Mouse (Mus musculus) embryo, embryonic 10 days (tissue): ENCODE results near the gene Hoxd12.
A peak's percentile ranks its signal among the peaks of the same experiment; 100 is the strongest.

Experiments
- DNase-seq: peaks from one replicate; pipeline ENCODE4 v3.0.0-alpha.2; 2015; ENCODE audit warnings: low spot score

The Hoxd12 gene

GRCm38 (mm10) chr2:74709465-74710419 lies 34.9 kb downstream of the Hoxd12 start:
- DNase-seq: no peak

DNA sequence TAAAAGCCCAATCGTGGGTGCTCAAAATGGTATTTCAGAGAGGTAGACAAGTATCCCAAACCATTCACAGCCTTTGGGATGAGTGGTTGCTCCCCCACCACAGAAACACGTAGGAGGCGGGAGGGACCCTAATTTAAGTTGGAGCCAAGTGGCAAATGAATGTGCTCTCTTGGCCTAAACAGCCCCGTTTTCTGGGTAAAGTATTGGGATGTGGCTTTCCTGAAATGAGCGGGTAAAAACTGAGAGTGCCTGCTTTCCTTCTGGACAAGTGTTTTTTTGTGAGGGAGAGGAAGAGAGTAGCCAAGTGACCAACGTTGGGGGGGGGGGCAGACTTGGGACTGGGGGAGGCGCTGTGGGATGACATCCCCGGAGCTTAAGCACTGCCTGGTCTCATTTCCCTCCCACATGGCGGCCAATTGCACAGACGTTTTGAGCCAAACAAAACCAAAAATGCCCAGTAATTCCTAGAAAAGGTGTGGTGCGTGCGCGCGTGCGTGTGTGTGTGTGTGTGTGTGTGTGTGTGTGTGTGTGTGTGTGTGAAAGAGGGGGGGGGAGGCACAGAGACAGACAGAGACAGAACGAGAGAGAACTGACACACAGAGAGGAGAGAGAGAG lies 36.2 kb downstream of the Hoxd12 start:
- DNase-seq: peak; percentile 45

DNA sequence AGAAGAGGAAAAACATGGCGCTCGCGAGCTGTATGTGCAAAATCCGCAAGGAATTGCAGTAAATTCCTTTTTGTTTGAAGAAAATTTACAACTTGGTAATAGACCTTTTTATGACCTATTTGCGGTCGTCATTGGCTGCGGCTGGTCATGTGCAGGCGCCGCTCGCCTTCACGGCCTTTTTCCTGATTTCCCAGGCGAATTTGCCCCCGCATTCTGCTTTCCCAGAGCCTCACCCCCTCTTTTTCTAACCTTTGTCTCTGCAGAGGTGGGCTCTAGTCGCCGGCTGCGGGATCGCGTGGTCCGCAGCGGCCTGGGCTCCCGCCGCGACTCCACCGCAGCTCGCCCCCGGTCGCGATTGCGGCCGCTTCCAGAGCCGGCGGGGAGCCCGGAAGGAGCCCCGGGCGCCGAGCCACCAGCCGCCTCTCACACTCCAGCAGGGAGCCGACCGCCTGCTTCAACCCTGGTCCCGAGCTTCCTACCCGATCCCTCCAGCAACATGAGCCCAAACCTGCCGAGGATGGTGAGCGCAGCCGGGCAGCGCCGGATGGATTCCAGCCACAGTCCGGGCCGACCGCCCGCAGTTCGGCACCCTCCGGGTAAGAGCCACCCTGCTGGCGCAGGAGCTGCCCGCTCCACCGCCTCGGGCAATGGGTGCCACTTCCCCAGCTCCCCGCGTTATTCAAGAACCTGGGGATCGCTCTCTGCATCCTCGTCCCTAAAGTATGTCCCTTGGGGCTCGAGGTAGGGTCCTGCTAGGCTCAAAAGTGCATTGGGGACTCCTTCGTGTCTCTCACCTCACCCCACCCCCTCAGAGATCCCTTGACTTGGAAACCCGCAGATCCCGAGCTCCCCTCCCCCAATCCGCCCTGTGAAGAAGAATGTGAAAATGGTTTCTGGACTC lies 37.2 kb downstream of the Hoxd12 start, which contains the start of the genes Hoxd3 and Hoxd4:
Gene Hoxd3, plus strand, starts transcription at position 207 of the 901 bp plus-strand sequence.
Gene Hoxd4, plus strand, starts transcription at position 209 of the 901 bp plus-strand sequence.
- peak; percentile 75 for DNase-seq

- peak; percentile 34 for DNase-seq
Observed at GRCm38 (mm10) chr2:74713239-74714150, 38.7 kb downstream of the Hoxd12 start.

DNA sequence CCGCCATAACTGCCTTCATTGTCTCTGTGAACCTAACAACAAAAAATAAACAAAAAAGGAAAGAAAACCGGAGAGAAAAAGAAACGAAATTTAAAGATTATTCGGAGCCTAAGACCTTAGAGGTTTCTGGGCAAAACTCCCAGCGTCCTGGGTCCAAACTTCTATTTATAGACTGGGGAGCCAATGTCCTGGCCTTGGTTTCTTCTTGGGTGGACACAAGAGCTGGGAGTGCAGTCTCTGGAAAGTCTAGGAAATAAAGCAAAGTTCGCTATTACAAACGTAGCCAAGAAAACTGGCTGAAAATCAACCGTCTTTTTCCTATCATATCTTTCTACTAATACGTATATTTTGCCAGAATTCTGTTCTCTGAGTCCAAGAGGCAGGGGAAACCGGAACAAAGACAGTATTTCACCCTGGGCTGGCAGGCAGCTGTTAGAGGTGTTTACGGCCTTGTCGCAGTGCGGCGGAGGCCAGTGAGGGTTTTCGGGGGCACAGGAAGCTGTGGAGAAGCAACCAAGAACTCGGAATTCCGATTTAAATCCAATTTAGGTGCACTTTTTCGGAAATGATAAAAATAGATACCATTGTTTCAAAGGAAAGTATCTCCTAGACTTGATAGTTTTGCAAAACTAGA lies 39.5 kb downstream of the Hoxd12 start:
- peak; percentile 63 for DNase-seq

DNA sequence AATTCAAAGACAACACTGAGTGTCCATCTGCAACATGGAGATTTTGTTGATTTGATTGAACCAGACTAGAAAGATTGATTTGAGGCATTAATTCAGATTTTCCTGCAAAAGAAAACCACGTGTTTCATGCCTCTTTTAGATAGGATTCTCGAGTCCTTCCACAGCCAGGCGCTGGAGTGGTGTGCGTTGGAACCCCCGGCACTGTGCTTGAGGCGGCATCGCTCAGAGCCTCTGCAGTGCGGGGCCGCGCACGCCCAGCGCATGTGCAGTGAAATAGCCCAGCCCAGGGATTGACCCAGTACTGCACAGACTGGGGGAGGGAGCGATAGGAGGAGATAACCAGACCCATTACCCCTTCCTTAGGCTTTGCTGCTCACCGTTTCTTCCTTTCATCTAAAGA lies 40.1 kb downstream of the Hoxd12 start:
- DNase-seq: peak; percentile 79

DNA sequence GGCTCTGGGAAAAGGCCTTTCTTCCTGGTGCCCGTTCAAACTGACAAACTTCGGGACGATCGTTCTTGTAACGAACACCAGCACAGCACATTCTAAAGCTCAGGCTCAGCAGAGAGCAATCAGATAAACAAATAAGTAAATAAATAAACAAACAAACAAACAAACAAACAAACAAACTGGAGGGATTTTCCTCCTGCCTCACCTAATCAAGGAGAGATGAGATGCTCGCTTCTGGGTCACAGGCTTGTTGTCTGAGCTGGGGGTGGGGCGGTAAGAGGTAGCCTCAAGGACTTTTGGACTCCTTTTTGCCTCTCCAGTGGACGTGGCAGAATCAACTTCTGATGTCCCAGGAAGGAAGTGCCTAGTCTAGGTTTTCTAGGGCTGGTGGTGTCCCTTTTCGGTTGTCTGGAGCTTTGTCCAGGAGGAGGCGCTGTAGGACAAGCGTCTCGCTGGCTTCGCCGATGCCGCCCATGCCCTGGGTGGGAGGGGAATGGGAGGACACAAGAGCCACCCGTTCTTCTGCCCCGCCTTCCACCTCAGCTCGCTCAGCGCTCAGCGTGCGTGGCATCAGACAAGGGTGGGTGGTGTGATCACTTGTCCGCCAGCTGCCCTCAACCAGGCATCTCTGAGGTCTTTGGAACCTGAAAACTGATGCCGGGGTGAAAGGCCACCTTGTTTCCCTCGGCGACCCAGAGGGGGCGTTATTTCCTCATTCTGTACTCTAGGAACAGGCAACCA lies 40.9 kb downstream of the Hoxd12 start:
- peak; percentile 97 for DNase-seq

DNA sequence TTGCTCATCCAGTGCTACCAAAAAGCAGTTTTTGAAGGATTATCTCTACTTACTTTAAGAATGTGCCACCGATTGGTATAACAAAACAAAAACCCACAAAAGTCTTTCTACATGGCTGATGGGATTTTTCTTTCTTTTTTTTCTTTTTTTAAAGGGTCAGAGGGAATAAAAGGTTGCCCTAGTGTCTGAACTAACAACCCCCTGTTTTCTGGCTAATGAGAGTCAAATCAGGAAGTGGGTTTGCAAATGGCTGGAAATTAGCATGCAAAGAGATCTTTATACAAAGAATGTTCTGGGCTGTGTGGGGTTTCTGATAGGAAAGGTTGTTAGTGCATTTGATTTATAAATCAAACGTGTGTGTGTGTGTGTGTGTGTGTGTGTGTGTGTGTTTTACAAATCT lies 45.6 kb downstream of the Hoxd12 start:
- no peak for DNase-seq

DNA sequence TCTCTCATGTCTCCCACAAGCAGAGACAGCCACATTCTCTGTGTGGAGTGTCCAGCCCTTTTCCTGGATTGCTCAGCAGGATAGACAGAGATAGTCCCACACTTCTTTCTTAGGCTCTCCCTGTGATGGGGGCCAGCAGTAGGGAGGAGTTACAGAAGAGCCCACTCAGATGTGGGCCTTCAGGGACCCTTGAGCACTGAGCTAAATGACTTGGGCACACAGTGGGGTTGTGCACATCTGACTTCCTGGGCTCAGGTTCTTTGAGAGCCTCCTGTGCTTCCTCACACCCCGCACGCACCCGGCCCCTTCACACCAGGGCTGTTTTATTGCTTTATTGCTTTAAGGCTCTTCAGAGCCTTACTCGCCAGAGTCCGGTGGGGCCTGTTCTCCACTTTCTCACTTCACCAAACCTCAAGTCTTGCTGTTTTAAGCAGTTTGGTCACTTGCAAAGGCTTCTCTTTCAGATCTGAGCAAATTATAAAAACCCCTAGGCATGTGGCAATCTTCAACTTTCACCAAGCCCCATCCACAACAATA lies 46.2 kb downstream of the Hoxd12 start:
- DNase-seq: peak; percentile 51

- peak; percentile 48 for DNase-seq
Observed at GRCm38 (mm10) chr2:74721882-74722281, 47.1 kb downstream of the Hoxd12 start.

DNA sequence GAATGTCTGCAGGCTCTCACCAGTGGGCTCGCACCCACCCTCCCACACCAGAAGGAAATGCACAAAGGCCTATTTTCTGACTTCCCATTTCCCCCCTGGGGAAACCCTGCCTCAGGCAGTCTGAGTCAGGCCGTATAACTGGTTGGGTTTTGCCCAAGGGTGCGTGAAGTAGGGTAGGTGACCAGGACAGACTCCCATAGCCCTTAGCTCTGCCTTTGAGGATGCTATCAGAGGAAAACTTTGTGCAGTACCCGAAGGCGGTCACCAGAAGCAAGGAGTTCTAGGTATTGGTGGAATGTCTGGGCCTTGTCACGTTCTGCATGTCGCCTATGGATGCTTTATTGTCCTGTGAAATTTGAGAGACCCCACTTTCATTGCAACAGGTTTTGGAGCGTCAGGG lies 48.1 kb downstream of the Hoxd12 start:
- DNase-seq: no peak

DNA sequence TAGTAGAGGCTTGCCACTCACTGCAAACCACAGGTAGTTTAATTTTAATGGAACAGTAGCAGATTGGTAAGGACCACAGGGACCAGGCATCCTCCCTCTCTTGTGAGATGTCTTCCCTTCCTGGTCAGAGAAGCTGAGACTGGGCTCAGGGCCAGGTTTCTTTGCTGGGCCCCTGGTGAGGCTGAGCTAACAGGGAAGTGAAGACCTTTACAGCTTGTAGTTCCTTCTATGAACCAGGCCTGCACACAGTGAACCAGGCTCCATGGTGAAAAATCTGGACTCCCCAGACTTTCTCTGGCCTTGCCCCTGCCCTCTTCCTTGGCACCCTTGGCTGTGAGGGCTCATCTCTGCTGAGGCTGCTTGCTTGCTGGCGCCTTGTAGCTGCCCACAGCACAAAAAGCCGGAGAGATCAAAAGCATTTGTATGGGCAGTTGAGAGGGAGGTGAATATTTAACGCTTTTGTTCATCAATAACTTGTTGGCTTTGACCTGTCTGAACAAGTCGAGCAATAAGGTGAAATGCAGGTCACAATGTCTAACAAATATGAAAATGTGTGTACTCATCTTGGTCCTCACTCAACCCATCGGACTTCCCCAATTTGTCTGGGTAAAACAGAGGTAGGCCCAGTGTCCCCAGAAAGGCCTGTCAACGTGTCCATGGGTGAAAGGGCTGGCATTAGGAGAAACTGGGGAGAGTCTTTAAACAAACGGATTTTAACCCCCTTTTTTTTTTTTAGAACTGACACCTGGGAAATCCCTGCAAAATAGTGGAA lies 49.6 kb downstream of the Hoxd12 start:
- DNase-seq: peak; percentile 40

- peak; percentile 52 for DNase-seq
Observed at GRCm38 (mm10) chr2:74725171-74725570, 50.4 kb downstream of the Hoxd12 start.

- peak; percentile 41 for DNase-seq
Observed at GRCm38 (mm10) chr2:74726551-74726950, 51.7 kb downstream of the Hoxd12 start, which contains the start of gene Gm28230. Gm28230 (plus strand) TSS chr2:74726728.

GRCm38 (mm10) chr2:74726973-74727639 lies 52.3 kb downstream of the Hoxd12 start:
- peak; percentile 66 for DNase-seq
